Mouse (Mus musculus) gastrocnemius, postnatal 36 days (tissue): ENCODE measurements around the gene Slc9a9. TPM values are rescaled to one million over a fixed set of nuclear protein-coding genes. Genes with fewer than 3 reads are reported as not detected.

Experiments
- DNase-seq, 2 experiments: peaks; one replicate each; pipeline ENCODE4 v3.0.0; 2022
- intact Hi-C: fragments of 180-260 bp; cut with DNase I; formaldehyde crosslinking; loops from one replicate; pipeline ENCODE4 v1.15.1; 2025
- total RNA-seq, 2 experiments: library from RNA; stranded (reverse); gene quantifications; 2 replicates each; pipeline ENCODE4 v1.2.3; 2021

Gene Slc9a9
- total RNA-seq, 2 experiments from 2014 or later, result 2.7 to 2.9 TPM

GRCm38 (mm10) chr9:94912071-94912470 lies 242.4 kb downstream of the Slc9a9 start:
- intact Hi-C loops, result no loop called here
- DNase-seq, result no peak

- intact Hi-C loops, result no loop called here
- DNase-seq, result no peak
These were observed 252.4 kb downstream of the Slc9a9 start for GRCm38 (mm10) chr9:94922062-94922461.

- intact Hi-C loops, result no loop called here
- no peak for DNase-seq
These were observed 256.1 kb downstream of the Slc9a9 start for GRCm38 (mm10) chr9:94925845-94926244.

- DNase-seq, result no peak
- intact Hi-C loops, result no loop called here
These were observed 257.4 kb downstream of the Slc9a9 start for GRCm38 (mm10) chr9:94927101-94927500.

- intact Hi-C loops, result no loop called here
- DNase-seq, result no peak
These were observed 275.9 kb downstream of the Slc9a9 start for GRCm38 (mm10) chr9:94945569-94946135.

GRCm38 (mm10) chr9:94947246-94947645 lies 277.5 kb downstream of the Slc9a9 start:
- intact Hi-C loops, result no loop called here
- DNase-seq, result no peak

GRCm38 (mm10) chr9:94950676-94951075 lies 281.0 kb downstream of the Slc9a9 start:
- intact Hi-C loops, result no loop called here
- no peak for DNase-seq

- DNase-seq, result no peak
- intact Hi-C loops, result no loop called here
These were observed 285.9 kb downstream of the Slc9a9 start for GRCm38 (mm10) chr9:94955645-94956044.

GRCm38 (mm10) chr9:94958382-94958781 lies 288.7 kb downstream of the Slc9a9 start:
- DNase-seq, result no peak
- intact Hi-C loops, result no loop called here

GRCm38 (mm10) chr9:94968596-94969120 lies 298.9 kb downstream of the Slc9a9 start:
- intact Hi-C loops, result no loop called here
- no peak for DNase-seq

GRCm38 (mm10) chr9:94969131-94969530 lies 299.4 kb downstream of the Slc9a9 start:
- no peak for DNase-seq
- intact Hi-C loops, result no loop called here

- DNase-seq, result no peak
- intact Hi-C loops, result no loop called here
These were observed 302.3 kb downstream of the Slc9a9 start for GRCm38 (mm10) chr9:94972021-94972420.

- intact Hi-C loops, result no loop called here
- no peak for DNase-seq
These were observed 303.0 kb downstream of the Slc9a9 start for GRCm38 (mm10) chr9:94972693-94973092.

GRCm38 (mm10) chr9:94976191-94976590 lies 306.5 kb downstream of the Slc9a9 start:
- intact Hi-C loops, result no loop called here
- no peak for DNase-seq

- no peak for DNase-seq
- intact Hi-C loops, result no loop called here
These were observed 323.9 kb downstream of the Slc9a9 start for GRCm38 (mm10) chr9:94993575-94993974.

- no peak for DNase-seq
- intact Hi-C loops, result no loop called here
These were observed 350.5 kb downstream of the Slc9a9 start for GRCm38 (mm10) chr9:95020136-95020706.

- intact Hi-C loops, result no loop called here
These were observed 364.6 kb downstream of the Slc9a9 start for GRCm38 (mm10) chr9:95034140-95034970.

GRCm38 (mm10) chr9:95036209-95036608 lies 366.5 kb downstream of the Slc9a9 start:
- intact Hi-C loops, result no loop called here

More at GRCm38 (mm10) chr9:95034140-95034970, 364.6 kb downstream of the Slc9a9 start:
- no peak for DNase-seq

GRCm38 (mm10) chr9:95042420-95042819 lies 372.7 kb downstream of the Slc9a9 start:
- no peak for DNase-seq

More at GRCm38 (mm10) chr9:95036209-95036608, 366.5 kb downstream of the Slc9a9 start:
- DNase-seq, result no peak

GRCm38 (mm10) chr9:95052160-95052559 lies 382.5 kb downstream of the Slc9a9 start:
- intact Hi-C loops, result no loop called here

More at GRCm38 (mm10) chr9:95042420-95042819, 372.7 kb downstream of the Slc9a9 start:
- intact Hi-C loops, result no loop called here

GRCm38 (mm10) chr9:95053183-95053582 lies 383.5 kb downstream of the Slc9a9 start:
- no peak for DNase-seq
- intact Hi-C loops, result no loop called here

More at GRCm38 (mm10) chr9:95052160-95052559, 382.5 kb downstream of the Slc9a9 start:
- no peak for DNase-seq
